Mouse (Mus musculus): ENCODE measurements around the gene Slc5a2.

DNA sequence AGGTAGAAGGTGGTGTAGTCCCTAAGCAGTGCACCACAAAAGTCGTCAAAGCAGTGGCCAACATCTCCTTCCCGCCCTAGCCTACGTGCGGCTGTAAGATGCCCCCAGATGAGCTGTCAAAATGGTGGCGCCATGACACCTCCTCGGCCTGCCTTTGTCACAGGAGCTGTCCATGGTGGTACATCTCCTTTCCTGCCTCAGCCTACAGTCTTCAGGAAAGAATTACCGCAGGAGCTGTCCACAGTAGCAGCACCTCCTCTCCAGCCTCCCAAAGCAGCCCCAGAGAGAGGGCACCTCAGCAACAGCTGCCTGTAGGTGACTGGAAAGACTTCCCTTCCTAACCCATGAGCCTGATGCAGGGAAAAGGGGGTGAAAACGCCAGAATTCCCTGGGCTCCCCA is 33.7 kb upstream of the Slc5a2 start:
- TF ChIP-seq CTCF (IDR thresholded peaks at IDR 0.05; ENCODE audit: low read depth) (no peak), EP300 (IDR thresholded peaks at IDR 0.05; ENCODE audit: low read depth) (no peak)
